Comparison of ENCODE assay signal across 12 mouse cellular contexts in genomic region chr12:53825251-53825650, GRCm38 (mm10).
"Had no signal": no experiment of that assay in that cellular context is flagged by ENCODE, and none has a peak within 500 bp of the region (broad histone marks: within the 10 kb centered on the region; RNA-seq: fewer than 3 reads in every experiment).

No protein-coding gene starts in this region.

- DNase-seq: kidney, postnatal 10 days; layer of hippocampus, postnatal 36 days; liver, embryonic 13.5 days; lung, adult 2 months; thymus, adult 2 months; thymus, postnatal 14 days; thymus, postnatal 4 days had no signal

- H3K4me1 ChIP-seq: megakaryocyte, embryonic 14.5 days had no signal

- H3K36me3 ChIP-seq: kidney, embryonic 15.5 days; liver, embryonic 13.5 days; midbrain, embryonic 10.5 days; midbrain, embryonic 13.5 days had no signal

- H3K9me3 ChIP-seq: kidney, embryonic 15.5 days; liver, embryonic 13.5 days; midbrain, embryonic 10.5 days; midbrain, embryonic 13.5 days had no signal

- ATAC-seq: midbrain, embryonic 13.5 days had no signal

- H3K9ac ChIP-seq: kidney, embryonic 15.5 days; liver, embryonic 13.5 days; midbrain, embryonic 13.5 days had no signal

- H3K27ac ChIP-seq: left cerebral cortex, adult 2 months; liver, embryonic 13.5 days; midbrain, embryonic 10.5 days had no signal

- H3K4me3 ChIP-seq: kidney, embryonic 15.5 days; left cerebral cortex, adult 2 months; liver, embryonic 13.5 days; megakaryocyte, embryonic 14.5 days; midbrain, embryonic 10.5 days; midbrain, embryonic 13.5 days had no signal

- H3K27me3 ChIP-seq: kidney, embryonic 15.5 days; megakaryocyte, embryonic 14.5 days; midbrain, embryonic 13.5 days had no signal

- H3K4me2 ChIP-seq: kidney, embryonic 15.5 days; liver, embryonic 13.5 days; midbrain, embryonic 13.5 days had no signal
